In genomic region chr12:31499314-31500131, GRCm38 (mm10) we compare ENCODE assay signal across 8 mouse cellular contexts. TPM values are rescaled to one million over a fixed set of nuclear protein-coding genes. Genes with fewer than 3 reads are reported as not detected.
DNase-seq lines count a peak whose midpoint lies in the region; ATAC-seq lines count a peak whose summit lies in the region.

Cbll1 (minus strand) TSS chr12:31499616.

- H3K27ac ChIP-seq in hindbrain, embryonic 12.5 days = peak within 1 kb of the TSS; percentile 95

- H3K36me3 ChIP-seq in hindbrain, embryonic 12.5 days = no peaks in the 10 kb centered on the region

- H3K27me3 ChIP-seq in hindbrain, embryonic 12.5 days = no peaks in the 10 kb centered on the region

- peaks cover 15% of the 10 kb centered on the region for H3K4me1 ChIP-seq in hindbrain, embryonic 12.5 days

- under 1% methylated on average over 68 of the region's 68 CpGs for WGBS in hindbrain, embryonic 12.5 days

- DNase-seq in Muller cell, postnatal 12 days (ENCODE audit: inconsistent ontology term) = peak; percentile 97
- DNase-seq in cerebellum, adult 9-11 months = peak; percentile 96
- DNase-seq in frontal cortex, postnatal 10 days (ENCODE audit: low spot score in 2 of 2) = peak; percentile 91 to 95
- peak; percentile 96 to 98 for DNase-seq in layer of hippocampus, postnatal 14 days (ENCODE audit: low spot score in 2 of 2)
- peak; percentile 94 for DNase-seq in lung, postnatal 14 days
- DNase-seq in retina, adult 2 months (ENCODE audit: low read depth, low spot score) = peak; percentile 85
- peak; percentile 96 for DNase-seq in thymus, postnatal 36 days

- no peaks in the 10 kb centered on the region for H3K9me3 ChIP-seq in hindbrain, embryonic 12.5 days (replicated peaks)

- peak within 1 kb of the TSS; percentile 88 for H3K4me3 ChIP-seq in hindbrain, embryonic 12.5 days

- peak within 1 kb of the TSS; percentile 76 for H3K9ac ChIP-seq in hindbrain, embryonic 12.5 days

- ATAC-seq in hindbrain, embryonic 12.5 days (ENCODE audit: low FRiP score) = peak; percentile 98

- peak within 1 kb of the TSS; percentile 73 for H3K4me2 ChIP-seq in hindbrain, embryonic 12.5 days (replicated peaks)

RNA-seq across cellular contexts. Expression of gene Cbll1, which starts in this region (rescaled TPM):
- 15.9 and 18.1 TPM in 2 replicates for polyA plus RNA-seq in hindbrain, embryonic 12.5 days (2016; fragmentation: Nextera tagmentation; extraction: Ambion mirVana)
- total RNA-seq in layer of hippocampus, postnatal 14 days (2021) = 10 to 100 TPM; 20.6 to 24.3 TPM

Comparison
In these comparisons a context has a peak if more than half of its experiments do, and no peak if none do; other contexts are left out.
1. Peak in every context shown above with its lines: DNase-seq, ATAC-seq, H3K4me3 ChIP-seq and H3K27ac ChIP-seq.